Mouse (Mus musculus) G1E (cell line): Measurements from ENCODE around the gene Mapk14. TPM values are rescaled to one million over a fixed set of nuclear protein-coding genes. Genes with fewer than 3 reads are reported as not detected.

Experiments used
- ATAC-seq: 2 replicates; pipeline ENCODE4 v1.8.0; 2016; ENCODE audit warnings: mild to moderate bottlenecking; ENCODE audit not compliant: insufficient number of reproducible peaks, poor library complexity, low FRiP score, severe bottlenecking; ENCODE audit errors: extremely low read depth
- DNase-seq: peaks from one replicate; pipeline ENCODE4 v3.0.0; 2012; ENCODE audit warnings: low spot score
- H3K27me3 ChIP-seq: 2 replicates; pipeline ENCODE4 v1.6.1; 2012; ENCODE audit warnings: mild to moderate bottlenecking, low read length, inconsistent platforms; ENCODE audit not compliant: insufficient read depth
- H3K36me3 ChIP-seq: replicated peaks from 2 replicates; pipeline ENCODE3; 2012; ENCODE audit warnings: mild to moderate bottlenecking, inconsistent platforms
- H3K4me1 ChIP-seq: 2 replicates; pipeline ENCODE4 v1.6.1; 2012; ENCODE audit warnings: low read depth, low read length, inconsistent platforms, mixed read lengths; ENCODE audit not compliant: insufficient read depth
- H3K4me3 ChIP-seq: 2 replicates; pipeline ENCODE4 v1.5.1; 2012; ENCODE audit warnings: low read depth, mild to moderate bottlenecking, inconsistent platforms, low read length, moderate library complexity, mixed read lengths
- H3K9me3 ChIP-seq: replicated peaks from 2 replicates; pipeline ENCODE4 v1.6.1; 2012; ENCODE audit warnings: inconsistent platforms
- CTCF ChIP-seq: IDR thresholded peaks from 2 replicates; pipeline ENCODE4 v1.5.1; 2012; ENCODE audit warnings: low read depth, low read length, inconsistent platforms, mixed read lengths
- GATA1 ChIP-seq: IDR thresholded peaks from 2 replicates; pipeline ENCODE4 v1.6.1; 2012; ENCODE audit warnings: borderline replicate concordance, low read length, inconsistent platforms, mixed read lengths
- GATA2 ChIP-seq: IDR thresholded peaks from 2 replicates; pipeline ENCODE4 v1.6.1; 2012; ENCODE audit warnings: low read depth, low read length, inconsistent platforms, borderline replicate concordance
- POLR2AphosphoS5 ChIP-seq: IDR thresholded peaks from 2 replicates; pipeline ENCODE4 v1.6.1; 2012; ENCODE audit warnings: low read depth, low read length, inconsistent platforms; ENCODE audit not compliant: insufficient replicate concordance
- TAL1 ChIP-seq: conservative IDR thresholded peaks from 2 replicates; pipeline ENCODE4 v1.6.1; 2012; ENCODE audit warnings: low read depth, low read length, inconsistent platforms, mixed read lengths
- polyA plus RNA-seq: library from polyadenylated mRNA; stranded (reverse); fragments of >175 nt; gene quantifications from 2 replicates; pipeline ENCODE4 v1.2.3, GENCODE M21; 2012
- total RNA-seq, 2 experiments: library from RNA; stranded (forward) in 1 of 2; stranded (reverse) in 1 of 2; fragments of 200-1000 nt in 1 of 2; fragments of >200 nt in 1 of 2; fragmentation: Nextera tagmentation in 1 of 2; gene quantifications; 2 replicates each; pipeline ENCODE4 v1.2.3; 2014 to 2017

Gene Mapk14
- total and polyA plus RNA-seq, 3 experiments = 55.9 to 67.4 (median 61.3) TPM

DNA sequence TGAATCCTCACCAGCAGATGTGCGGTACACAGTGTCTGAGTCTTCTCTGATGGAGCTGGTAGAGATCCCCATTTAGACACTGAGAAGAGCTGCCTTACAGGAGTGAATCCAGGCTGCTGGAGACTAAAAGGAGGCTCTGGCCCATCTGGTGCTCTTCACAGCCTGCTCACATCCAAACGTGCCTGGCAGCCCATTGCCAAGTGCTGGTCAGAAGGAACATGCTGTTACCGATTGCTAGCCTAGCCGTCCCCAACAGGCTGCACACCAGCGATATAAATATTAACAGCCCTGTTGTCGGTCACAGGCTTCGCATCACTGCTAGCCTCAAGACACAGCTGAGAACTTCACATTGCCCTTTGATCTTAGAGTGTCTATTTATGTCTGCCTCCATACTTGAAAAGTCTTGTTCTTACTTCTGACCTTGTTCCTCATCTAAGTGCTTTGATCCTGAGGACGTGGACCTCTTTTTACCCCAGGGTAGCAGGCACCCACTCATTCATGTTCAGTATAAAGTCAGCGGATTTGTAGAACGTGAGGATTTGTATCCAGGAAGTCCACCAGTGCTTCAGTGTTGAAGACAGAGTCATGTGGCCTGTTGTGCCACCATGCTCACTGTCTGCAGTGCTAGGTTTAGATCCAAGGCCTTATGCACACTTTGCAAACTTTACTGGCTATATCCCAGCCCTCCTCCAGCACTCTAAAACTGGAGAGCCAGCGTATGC is 52.2 kb downstream of the Mapk14 start:
- TF ChIP-seq GATA1 (no peak), GATA2 (no peak), POLR2AphosphoS5 (no peak), CTCF (no peak), TAL1 (no peak)
- ATAC-seq = no peak
- Histone ChIP-seq H3K9me3 (no peaks in the 10 kb centered on the region), H3K27me3 (no peaks in the 10 kb centered on the region), H3K4me1 (no peaks in the 10 kb centered on the region), H3K4me3 (no peak overlapping the region), H3K36me3 (peaks cover 99% of the 10 kb centered on the region)
- no peak for DNase-seq

GRCm38 (mm10) chr17:28743916-28744315 is 52.8 kb downstream of the Mapk14 start:
- H3K9me3 ChIP-seq = no peaks in the 10 kb centered on the region
- H3K4me1 ChIP-seq = no peaks in the 10 kb centered on the region
- no peak overlapping the region for H3K4me3 ChIP-seq
- TF ChIP-seq TAL1 (no peak), CTCF (0 out of 2 replicates have a peak, but pooled peaks have one; percentile 4)
- DNase-seq = no peak
- H3K36me3 ChIP-seq = peaks cover 99% of the 10 kb centered on the region
- no peaks in the 10 kb centered on the region for H3K27me3 ChIP-seq
- no peak for ATAC-seq

DNA sequence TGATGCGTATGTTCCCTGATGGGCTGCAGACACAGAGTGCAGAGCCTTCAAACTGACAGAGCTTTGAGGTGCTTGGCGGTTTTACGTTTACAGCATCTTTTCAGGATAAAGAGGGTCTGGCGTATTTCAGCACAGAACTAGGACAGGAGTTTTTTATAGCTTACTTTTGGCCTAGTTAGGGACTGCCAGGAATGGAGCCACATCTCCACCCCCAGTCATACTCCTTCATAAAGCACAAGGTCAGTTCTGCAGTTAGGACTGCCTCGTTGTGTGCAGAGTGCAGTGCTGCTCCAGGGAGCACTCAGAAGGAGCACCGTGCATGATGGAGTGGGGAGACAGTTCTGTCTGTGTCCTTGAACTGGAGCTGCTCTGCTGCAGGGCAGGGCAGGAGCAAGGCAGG is 54.6 kb downstream of the Mapk14 start:
- ATAC-seq (no peak), DNase-seq (no peak)
- TF ChIP-seq GATA1 (no peak), POLR2AphosphoS5 (0 out of 2 replicates have a peak, but pooled peaks have one; percentile 42), GATA2 (no peak), TAL1 (no peak), CTCF (no peak)
- Histone ChIP-seq H3K27me3 (no peaks in the 10 kb centered on the region), H3K36me3 (peaks cover 86% of the 10 kb centered on the region), H3K4me1 (peaks cover 3% of the 10 kb centered on the region), H3K9me3 (no peaks in the 10 kb centered on the region), H3K4me3 (no peak overlapping the region)

DNA sequence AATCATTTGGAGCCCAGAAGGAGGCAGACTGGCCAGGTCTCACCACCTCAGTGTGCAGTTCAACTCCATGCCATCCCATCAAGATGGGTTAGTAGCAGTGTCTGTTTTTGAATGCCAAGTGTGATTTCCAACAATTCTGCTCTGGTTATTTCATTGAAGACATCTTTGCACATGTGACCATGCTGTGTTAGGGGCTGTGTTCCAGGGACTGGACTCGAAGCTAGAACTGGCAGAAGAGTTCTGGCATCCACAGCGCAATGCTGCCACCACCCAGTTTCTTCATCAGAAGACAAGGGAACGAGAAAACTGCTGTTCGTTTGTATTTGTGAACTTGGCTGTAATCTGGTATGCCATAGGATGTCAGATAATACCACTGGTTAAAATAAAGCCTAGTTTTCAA is 56.9 kb downstream of the Mapk14 start:
- ATAC-seq (no peak), DNase-seq (no peak)
- Histone ChIP-seq H3K4me3 (no peak overlapping the region), H3K27me3 (peaks cover 4% of the 10 kb centered on the region; the same call in 1 of the 2 replicates), H3K36me3 (peaks cover 65% of the 10 kb centered on the region), H3K4me1 (peaks cover 3% of the 10 kb centered on the region), H3K9me3 (no peaks in the 10 kb centered on the region)
- no peak for TF ChIP-seq POLR2AphosphoS5
- no peak for TF ChIP-seq GATA2
- TF ChIP-seq GATA1 = no peak
- TF ChIP-seq TAL1 = no peak
- TF ChIP-seq CTCF = no peak

GRCm38 (mm10) chr17:28750580-28750979 is 59.5 kb downstream of the Mapk14 start:
- DNase-seq (no peak), ATAC-seq (no peak)
- no peak for TF ChIP-seq POLR2AphosphoS5
- no peak for TF ChIP-seq TAL1
- no peak for TF ChIP-seq GATA1
- no peak for TF ChIP-seq CTCF
- no peak for TF ChIP-seq GATA2

GRCm38 (mm10) chr17:28756447-28756846 is 65.3 kb downstream of the Mapk14 start:
- H3K9me3 ChIP-seq = no peaks in the 10 kb centered on the region
- H3K36me3 ChIP-seq = no peaks in the 10 kb centered on the region
- H3K4me1 ChIP-seq = peaks cover 3% of the 10 kb centered on the region
- no peak overlapping the region for H3K4me3 ChIP-seq
- DNase-seq = no peak
- H3K27me3 ChIP-seq = peaks cover 39% of the 10 kb centered on the region
- TF ChIP-seq CTCF = no peak
- no peak for TF ChIP-seq TAL1
- no peak for TF ChIP-seq GATA1
- no peak for TF ChIP-seq POLR2AphosphoS5
- no peak for TF ChIP-seq GATA2
- no peak for ATAC-seq

More at GRCm38 (mm10) chr17:28750580-28750979, 59.5 kb downstream of the Mapk14 start:
- Histone ChIP-seq H3K27me3 (peaks cover 15% of the 10 kb centered on the region), H3K9me3 (no peaks in the 10 kb centered on the region), H3K4me1 (peaks cover 3% of the 10 kb centered on the region), H3K4me3 (no peak overlapping the region), H3K36me3 (peaks cover 39% of the 10 kb centered on the region)

- H3K9me3 ChIP-seq = no peaks in the 10 kb centered on the region
- DNase-seq (no peak), ATAC-seq (no peak)
- H3K36me3 ChIP-seq = no peaks in the 10 kb centered on the region
- H3K4me3 ChIP-seq = no peak overlapping the region
- H3K27me3 ChIP-seq = peaks cover 36% of the 10 kb centered on the region
- peaks cover 3% of the 10 kb centered on the region for H3K4me1 ChIP-seq
- TF ChIP-seq GATA1 (no peak), GATA2 (no peak), POLR2AphosphoS5 (no peak), CTCF (no peak), TAL1 (no peak)
Observed at GRCm38 (mm10) chr17:28757470-28757869, 66.3 kb downstream of the Mapk14 start.
